Mouse (Mus musculus) kidney, adult 2 months (tissue): ENCODE data around the gene Dsn1. TPM values are rescaled to one million over a fixed set of nuclear protein-coding genes. Genes with fewer than 3 reads are reported as not detected.

Experiments used
- DNase-seq: peaks from one replicate; pipeline ENCODE4 v3.0.0; 2021
- H3K27ac ChIP-seq: fragments of 200-500 bp; 2 replicates; pipeline ENCODE4 v1.5.1; 2012; ENCODE audit warnings: low read depth, low read length, control low read depth, inconsistent platforms; ENCODE audit not compliant: insufficient read depth
- H3K27me3 ChIP-seq: fragments of 200-500 bp; replicated peaks from 2 replicates; pipeline ENCODE4 v1.6.1; 2012; ENCODE audit warnings: mild to moderate bottlenecking, moderate library complexity, low read length, inconsistent platforms; ENCODE audit not compliant: control insufficient read depth, insufficient read depth
- H3K36me3 ChIP-seq: fragments of 200-500 bp; 2 replicates; pipeline ENCODE4 v1.6.1; 2012; ENCODE audit warnings: mild to moderate bottlenecking, moderate library complexity, low read length, inconsistent platforms; ENCODE audit not compliant: control insufficient read depth, insufficient read depth
- H3K4me1 ChIP-seq: fragments of 200-500 bp; 2 replicates; pipeline ENCODE4 v1.6.1; 2011; ENCODE audit warnings: low read length; ENCODE audit not compliant: control insufficient read depth, insufficient read depth
- H3K4me3 ChIP-seq: fragments of 200-500 bp; 2 replicates; pipeline ENCODE4 v1.5.1; 2011; ENCODE audit warnings: mild to moderate bottlenecking, low read depth, low read length, control low read depth; ENCODE audit not compliant: insufficient read depth
- CTCF ChIP-seq: fragments of 200-500 bp; conservative IDR thresholded peaks from 2 replicates; pipeline ENCODE4 v1.5.1; 2011; ENCODE audit warnings: low read depth, mild to moderate bottlenecking, control low read depth, low read length, moderate library complexity, mixed read lengths; ENCODE audit not compliant: insufficient read depth, insufficient read length
- POLR2A ChIP-seq: fragments of 200-500 bp; IDR thresholded peaks from one replicate; pipeline ENCODE4 v1.6.1; 2011; ENCODE audit warnings: low read depth, low read length, control low read depth
- WGBS: fragments of 180-500 bp; shearing (Covaris S2); methylation state at CpG from one replicate; pipeline ENCODE4 v1.1.7; 2018; 5-methylcytosine and 5-hydroxymethylcytosine counted together
- polyA plus RNA-seq: library from polyadenylated mRNA; depleted of rRNA; stranded (reverse); fragments of >200 nt; gene quantifications from 2 replicates; pipeline ENCODE4 v1.2.3, GENCODE M21; 2012

Gene Dsn1
- polyA plus RNA-seq, 1 experiment: 2.0 TPM

DNA sequence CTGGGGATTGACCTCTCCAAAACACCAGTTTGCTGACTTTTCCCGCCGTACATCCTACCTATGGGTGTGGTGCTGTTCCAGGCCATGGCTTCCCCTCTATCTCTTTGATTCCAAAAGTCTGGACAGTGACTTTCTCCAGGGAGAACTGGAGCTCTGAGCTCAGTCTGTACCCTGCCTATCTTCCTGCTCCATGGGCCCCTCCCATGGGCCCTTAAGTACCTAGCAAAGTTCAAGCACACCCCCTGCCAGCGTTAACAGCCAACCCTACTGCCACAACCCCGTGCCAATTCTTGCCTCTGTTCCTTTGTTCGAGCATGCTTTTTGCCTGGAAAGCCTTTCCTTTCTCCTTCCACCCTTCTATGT, 261 bp upstream of the Dsn1 start:
- H3K4me3 ChIP-seq: peak overlapping the region; percentile 66
- no peak for TF ChIP-seq POLR2A
- TF ChIP-seq CTCF: no peak
- peaks cover 6% of the 10 kb centered on the region; the same call in 1 of the 2 replicates for H3K4me1 ChIP-seq
- 21% methylated on average over 5 of the region's 5 CpGs for WGBS
- no peak for DNase-seq
- H3K36me3 ChIP-seq: no peaks in the 10 kb centered on the region
- H3K27me3 ChIP-seq: no peaks in the 10 kb centered on the region
- no peak overlapping the region for H3K27ac ChIP-seq

DNA sequence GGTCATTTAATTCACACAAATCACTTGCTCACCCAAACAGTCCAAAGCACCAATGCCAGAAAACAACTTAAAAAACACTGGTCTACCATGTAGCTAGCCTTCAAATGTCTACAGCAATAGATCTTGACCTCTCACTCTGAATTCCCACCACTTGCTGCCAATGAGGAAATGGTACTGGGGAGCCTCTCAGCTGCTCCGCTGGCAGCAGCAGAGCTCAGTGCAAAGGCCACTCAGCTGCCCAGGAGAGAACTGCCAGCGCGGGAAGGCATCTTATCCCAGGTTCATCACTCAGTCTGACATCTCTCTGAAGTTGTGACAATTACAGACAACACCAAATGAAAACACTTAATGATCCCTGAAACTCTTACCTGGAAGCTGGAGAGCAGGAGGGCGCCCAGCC, 4.6 kb downstream of the Dsn1 start:
- Histone ChIP-seq H3K4me3 (no peak overlapping the region), H3K4me1 (peaks cover 4% of the 10 kb centered on the region; the same call in 1 of the 2 replicates), H3K27ac (no peak overlapping the region), H3K36me3 (no peaks in the 10 kb centered on the region), H3K27me3 (no peaks in the 10 kb centered on the region)
- TF ChIP-seq CTCF: no peak
- TF ChIP-seq POLR2A: no peak
- 64% methylated on average over 4 of the region's 4 CpGs for WGBS
- peak; percentile 42 for DNase-seq

DNA sequence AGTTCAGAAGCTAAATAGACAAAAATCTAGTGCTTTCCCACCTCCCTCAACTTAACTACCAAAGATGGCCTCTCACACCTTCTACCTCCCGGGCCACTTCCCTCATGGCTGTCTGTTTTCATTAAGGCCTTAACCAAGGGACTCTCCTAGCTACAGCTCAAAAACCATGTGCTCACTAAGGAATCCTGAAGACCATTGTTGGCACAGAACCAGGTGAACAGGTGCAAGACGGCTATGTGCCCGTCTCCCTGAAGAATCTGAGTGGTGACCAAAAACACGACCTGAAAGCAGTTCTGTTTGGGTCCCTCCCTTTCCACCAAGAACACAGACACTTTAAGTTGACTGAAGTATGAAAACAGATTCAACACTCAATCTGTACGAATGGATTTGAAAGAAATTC, 8.7 kb downstream of the Dsn1 start:
- WGBS: 90% methylated on average over 5 of the region's 5 CpGs
- no peak for DNase-seq
- Histone ChIP-seq H3K27me3 (no peaks in the 10 kb centered on the region), H3K4me1 (no peaks in the 10 kb centered on the region), H3K27ac (no peak overlapping the region), H3K4me3 (no peak overlapping the region), H3K36me3 (no peaks in the 10 kb centered on the region)
- no peak for TF ChIP-seq CTCF
- TF ChIP-seq POLR2A: no peak

DNA sequence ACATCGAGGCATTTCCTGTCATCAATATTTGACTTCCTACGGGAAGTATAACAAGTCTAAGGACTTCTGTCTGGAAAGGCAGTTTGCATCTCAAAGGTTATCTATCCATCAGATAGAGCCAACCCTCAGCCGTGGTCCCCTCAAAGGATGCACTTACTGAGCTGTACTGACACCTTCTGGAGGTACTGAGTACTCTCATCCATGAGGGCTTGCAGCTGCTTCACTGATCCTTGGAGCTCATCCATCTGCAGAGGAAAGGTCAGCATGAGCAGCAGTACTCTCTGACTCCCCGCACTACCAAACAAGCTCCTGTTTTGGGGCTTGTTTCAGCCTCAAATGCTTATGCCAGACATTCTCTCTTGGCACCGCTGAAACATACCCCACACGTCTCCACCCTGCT, 10.4 kb downstream of the Dsn1 start:
- no peaks in the 10 kb centered on the region for H3K4me1 ChIP-seq
- H3K4me3 ChIP-seq: no peak overlapping the region
- H3K27ac ChIP-seq: no peak overlapping the region
- H3K36me3 ChIP-seq: no peaks in the 10 kb centered on the region
- peak; percentile 81 for DNase-seq
- no peaks in the 10 kb centered on the region for H3K27me3 ChIP-seq
- 45% methylated on average over 6 of the region's 6 CpGs for WGBS
- TF ChIP-seq POLR2A (no peak), CTCF (peak; percentile 86)

DNA sequence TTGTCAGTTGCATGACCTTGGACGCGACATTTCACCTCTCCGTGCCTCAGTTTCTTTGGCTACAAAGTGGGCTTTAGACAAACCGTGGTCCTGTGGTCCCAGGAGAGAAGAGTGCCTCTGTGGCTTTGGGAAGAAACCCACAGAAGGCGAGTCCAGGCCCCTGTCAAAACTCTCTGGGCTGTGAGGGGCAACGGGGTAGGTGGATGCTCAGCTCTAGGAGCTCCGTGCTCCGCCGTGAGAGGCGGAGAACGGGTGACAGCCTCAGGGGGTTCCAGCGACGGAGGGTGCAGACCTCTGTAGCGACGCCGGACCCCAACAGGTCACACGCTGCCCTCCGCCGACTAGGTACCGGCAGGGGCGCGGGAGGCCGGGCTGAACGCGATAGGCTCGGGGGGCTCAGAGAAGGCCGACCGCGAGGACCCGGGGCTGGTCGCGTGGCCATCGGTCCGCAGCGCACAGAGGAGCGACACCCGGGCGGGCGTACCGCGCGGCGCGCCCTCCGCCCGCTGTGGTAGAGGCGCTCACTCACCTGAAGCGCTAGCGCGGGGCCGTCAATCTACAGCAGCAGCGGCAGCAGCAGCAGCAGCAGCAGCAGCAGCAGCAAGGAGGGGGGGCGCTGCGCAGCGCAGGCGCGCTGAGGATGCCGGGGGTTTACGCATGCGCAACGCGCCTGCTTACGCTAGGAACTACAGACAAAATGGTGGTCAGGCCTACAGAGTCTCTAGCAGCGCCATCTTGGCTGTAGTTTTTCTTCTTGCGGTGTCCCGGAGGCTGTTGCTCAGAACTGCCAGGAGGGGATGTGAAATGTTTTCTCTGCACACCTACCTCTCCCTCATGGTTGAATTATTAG, 15.3 kb downstream of the Dsn1 start, which contains the start of gene Ndrg3:
Gene Ndrg3, minus strand, starts transcription at position 587 of the 850 bp plus-strand sequence.
- H3K4me1 ChIP-seq: peaks cover 2% of the 10 kb centered on the region; the same call in 1 of the 2 replicates
- H3K27me3 ChIP-seq: no peaks in the 10 kb centered on the region
- no peaks in the 10 kb centered on the region for H3K36me3 ChIP-seq
- TF ChIP-seq POLR2A (no peak), CTCF (peak; percentile 45; the same call in 1 of the 2 replicates)
- peak; percentile 99 for DNase-seq
- peak within 1 kb of the TSS; percentile 80 for H3K4me3 ChIP-seq
- H3K27ac ChIP-seq: peak within 1 kb of the TSS; percentile 22
- WGBS: under 1% methylated on average over 66 of the region's 66 CpGs

DNA sequence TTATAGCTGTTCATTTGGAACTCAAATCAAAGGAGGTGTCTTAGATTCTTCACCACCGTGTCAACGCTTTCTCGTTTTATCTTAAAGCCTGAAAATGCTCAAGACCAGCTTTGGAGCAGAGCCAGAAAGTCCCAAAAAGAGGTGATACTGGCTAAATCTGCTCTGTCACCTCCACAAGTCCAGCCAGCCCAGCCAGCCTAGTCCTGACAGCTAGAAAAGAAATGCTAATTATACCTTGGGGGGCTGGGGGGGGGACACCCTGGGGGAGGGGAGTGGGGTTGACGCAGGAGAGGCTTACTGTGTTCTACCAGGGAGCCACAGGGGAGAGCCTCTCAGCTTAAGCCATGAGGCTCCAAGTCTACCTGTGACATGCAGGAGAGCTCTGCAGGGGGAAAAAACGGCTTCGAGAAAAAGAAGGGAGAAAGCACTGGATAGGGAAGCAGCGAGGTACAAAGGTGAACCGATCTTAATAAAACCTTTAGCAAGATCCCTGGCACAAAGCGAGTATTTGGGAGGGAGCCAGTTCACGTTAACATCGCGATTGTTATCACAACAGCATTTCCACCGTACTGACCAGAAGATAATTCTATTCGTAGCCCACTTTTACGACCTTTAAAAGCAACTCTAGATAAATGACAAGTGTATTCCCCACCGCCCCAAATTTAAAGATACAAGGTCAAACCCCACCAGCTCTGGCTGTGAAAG, 16.1 kb downstream of the Dsn1 start:
- Histone ChIP-seq H3K4me1 (peaks cover 2% of the 10 kb centered on the region; the same call in 1 of the 2 replicates), H3K27me3 (no peaks in the 10 kb centered on the region), H3K4me3 (peak overlapping the region; percentile 80), H3K27ac (no peak overlapping the region; the same call in 1 of the 2 replicates), H3K36me3 (no peaks in the 10 kb centered on the region)
- WGBS: 6% methylated on average over 16 of the region's 16 CpGs
- DNase-seq: peak; percentile 64
- no peak for TF ChIP-seq CTCF

DNA sequence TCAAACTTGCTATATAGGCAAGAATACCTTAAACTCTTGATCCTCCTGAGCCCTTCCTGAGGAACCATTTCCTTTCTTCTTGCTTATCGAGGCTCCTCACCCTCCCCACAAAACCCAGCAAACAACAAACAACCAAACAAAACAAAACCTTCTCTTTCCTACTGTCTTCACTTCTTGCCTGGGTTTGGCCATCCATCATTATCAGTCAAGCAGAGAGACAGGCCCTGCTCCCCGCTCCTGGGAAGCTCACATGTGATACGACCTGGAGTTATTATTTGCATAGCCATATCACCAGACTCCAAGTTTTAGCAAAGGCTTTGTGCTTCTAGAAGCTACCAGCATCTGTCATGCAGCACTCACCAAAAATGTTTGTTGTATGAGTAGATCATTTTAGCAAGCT, 19.6 kb downstream of the Dsn1 start:
- no peaks in the 10 kb centered on the region for H3K27me3 ChIP-seq
- 56% methylated on average over 3 of the region's 3 CpGs for WGBS

More for the DNA sequence above, 19.6 kb downstream of the Dsn1 start:
- no peak for DNase-seq
- H3K4me3 ChIP-seq: no peak overlapping the region
- H3K36me3 ChIP-seq: no peaks in the 10 kb centered on the region
- no peak for TF ChIP-seq CTCF
- no peak for TF ChIP-seq POLR2A
- no peak overlapping the region for H3K27ac ChIP-seq
- peaks cover 8% of the 10 kb centered on the region for H3K4me1 ChIP-seq
